Mouse (Mus musculus): ENCODE data around the gene Enc1. TPM values are rescaled to one million over a fixed set of nuclear protein-coding genes. Genes with fewer than 3 reads are reported as not detected.

Enc1 gene
- polyA plus RNA-seq, 1 experiment from 2014 or later: 82.4 TPM

DNA sequence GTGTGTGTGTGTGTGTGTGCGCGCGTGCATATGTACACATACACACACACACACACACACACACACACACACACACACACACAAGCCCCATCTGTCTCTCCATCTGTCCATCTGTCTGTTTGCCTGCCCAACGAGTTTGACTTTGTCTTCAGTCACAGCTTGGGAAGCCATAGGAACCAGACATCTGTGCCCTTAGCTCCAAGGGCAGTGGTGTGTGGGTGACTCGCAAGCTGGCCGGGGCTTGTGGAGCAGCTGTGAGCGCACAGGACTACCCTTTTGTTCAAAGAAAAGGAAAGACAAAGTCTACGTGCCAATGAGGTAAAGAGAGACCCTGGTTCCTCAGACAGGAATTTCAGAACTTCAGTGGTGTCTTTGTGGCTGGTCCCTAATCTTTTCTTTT lies 51.1 kb downstream of the Enc1 start:
- Histone ChIP-seq H3K4me2 (replicated peaks) (peak overlapping the region; percentile 30; the same call in 1 of the 2 replicates), H3K27me3 (ENCODE audit: control insufficient read depth, insufficient read depth, low read length) (no peaks in the 10 kb centered on the region), H3K4me3 (replicated peaks; ENCODE audit: low read length) (no peak overlapping the region), H3K4me1 (replicated peaks; ENCODE audit: control insufficient read depth, insufficient read depth, low read length) (peaks cover 20% of the 10 kb centered on the region; the same call in 1 of the 2 replicates), H3K9me3 (ENCODE audit: control insufficient read depth, low read length) (no peaks in the 10 kb centered on the region), H3K9ac (no peak overlapping the region), H3K36me3 (replicated peaks; ENCODE audit: control insufficient read depth, insufficient read depth) (no peaks in the 10 kb centered on the region), H3K27ac (no peak overlapping the region)
- ATAC-seq (ENCODE audit: low FRiP score): peak; percentile 70
- WGBS: 34% methylated on average over 8 of the region's 8 CpGs
- peak; percentile 65 for DNase-seq (ENCODE audit: low spot score)

DNA sequence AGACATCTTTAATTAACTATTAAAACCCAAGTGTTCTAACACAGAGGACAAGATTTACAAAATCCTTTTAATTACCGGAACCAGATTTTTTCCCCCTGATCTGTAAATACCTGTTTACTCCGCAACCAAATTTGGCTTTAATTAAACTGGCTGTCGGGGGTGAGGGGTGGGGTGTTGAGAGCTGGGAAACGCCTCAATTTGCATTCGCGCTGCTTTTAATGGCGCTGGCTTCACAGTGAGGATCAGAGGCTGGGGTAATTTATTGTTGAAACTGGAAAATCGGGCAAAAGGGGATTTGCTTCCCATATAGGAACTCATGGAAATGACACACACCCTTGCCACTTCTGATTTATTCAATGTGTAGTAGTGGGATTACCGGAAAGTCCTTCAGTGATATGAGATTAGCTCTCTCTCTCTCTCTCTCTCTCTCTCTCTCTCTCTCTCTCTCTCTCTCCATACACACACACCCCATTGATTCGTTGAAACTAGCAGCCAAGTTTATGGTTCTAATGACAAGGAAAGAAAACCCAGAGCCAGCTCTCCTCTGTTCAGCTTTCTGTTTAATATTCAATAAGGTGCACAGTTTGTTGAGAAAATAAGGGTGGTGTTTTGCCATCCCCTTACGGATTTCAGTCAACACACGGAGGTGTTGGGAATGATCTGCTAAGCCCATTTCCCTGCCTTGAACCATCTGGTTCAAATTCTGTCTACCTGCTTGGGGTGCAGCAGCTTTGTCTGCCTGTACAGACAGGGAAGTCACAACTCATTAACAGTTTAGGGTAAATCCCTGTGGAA lies 51.7 kb downstream of the Enc1 start:
- Histone ChIP-seq H3K36me3 (replicated peaks; ENCODE audit: control insufficient read depth, insufficient read depth) (no peaks in the 10 kb centered on the region), H3K4me2 (replicated peaks) (peak overlapping the region; percentile 30), H3K27me3 (ENCODE audit: control insufficient read depth, insufficient read depth, low read length) (no peaks in the 10 kb centered on the region), H3K9me3 (ENCODE audit: control insufficient read depth, low read length) (no peaks in the 10 kb centered on the region), H3K9ac (0 out of 2 replicates have a peak overlapping the region, but pooled peaks have one; percentile 0), H3K4me1 (replicated peaks; ENCODE audit: control insufficient read depth, insufficient read depth, low read length) (peaks cover 20% of the 10 kb centered on the region; the same call in 1 of the 2 replicates), H3K27ac (no peak overlapping the region; the same call in 1 of the 2 replicates), H3K4me3 (replicated peaks; ENCODE audit: low read length) (no peak overlapping the region)
- WGBS: 14% methylated on average over 12 of the region's 12 CpGs
- no peak for ATAC-seq (ENCODE audit: low FRiP score)
- peak; percentile 45 for DNase-seq (ENCODE audit: low spot score)

DNA sequence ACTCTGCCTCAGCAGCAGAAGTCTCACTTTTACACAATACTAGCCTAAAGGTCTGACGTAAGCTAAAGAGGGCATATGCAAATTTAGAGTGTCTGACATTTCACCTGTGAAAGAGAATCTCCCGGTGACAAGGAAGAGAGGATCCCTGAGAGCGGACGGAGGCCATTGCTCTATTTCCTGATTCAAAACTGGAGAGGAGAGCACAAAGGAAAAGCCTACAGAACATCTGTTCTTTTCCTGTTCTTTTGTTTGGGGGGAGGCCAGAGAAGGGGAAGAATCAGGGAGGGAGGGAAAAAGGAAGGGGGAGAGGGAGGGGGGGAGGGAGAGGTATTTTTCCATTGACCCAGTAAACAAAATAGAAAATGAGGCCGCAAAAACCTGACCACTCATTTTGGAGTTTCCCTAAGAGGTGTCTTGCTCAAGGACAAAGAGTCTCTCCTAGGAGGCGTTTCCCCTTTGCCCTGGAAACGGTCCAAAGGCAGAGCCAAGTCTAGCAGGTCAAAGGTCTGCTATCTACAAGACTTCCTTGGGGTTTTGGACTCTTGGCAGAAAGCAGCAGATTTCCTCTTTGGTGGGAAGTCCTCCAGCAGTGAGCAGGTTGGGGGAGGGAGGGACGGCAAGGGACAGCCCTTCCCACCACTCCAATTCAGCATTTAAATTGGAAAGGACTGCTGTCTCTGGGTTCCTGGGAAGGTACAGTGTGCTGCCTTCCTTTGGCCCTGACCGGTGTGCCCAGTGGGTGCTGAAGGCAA lies 54.4 kb downstream of the Enc1 start:
- Histone ChIP-seq H3K36me3 (replicated peaks; ENCODE audit: control insufficient read depth, insufficient read depth) (no peaks in the 10 kb centered on the region), H3K9me3 (ENCODE audit: control insufficient read depth, low read length) (no peaks in the 10 kb centered on the region), H3K4me2 (replicated peaks) (no peak overlapping the region), H3K4me1 (replicated peaks; ENCODE audit: control insufficient read depth, insufficient read depth, low read length) (peaks cover 20% of the 10 kb centered on the region; the same call in 1 of the 2 replicates), H3K27ac (no peak overlapping the region), H3K4me3 (replicated peaks; ENCODE audit: low read length) (no peak overlapping the region), H3K27me3 (ENCODE audit: control insufficient read depth, insufficient read depth, low read length) (no peaks in the 10 kb centered on the region), H3K9ac (no peak overlapping the region)
- no peak for DNase-seq (ENCODE audit: low spot score)
- 42% methylated on average over 9 of the region's 9 CpGs for WGBS
- no peak for ATAC-seq (ENCODE audit: low FRiP score)

DNA sequence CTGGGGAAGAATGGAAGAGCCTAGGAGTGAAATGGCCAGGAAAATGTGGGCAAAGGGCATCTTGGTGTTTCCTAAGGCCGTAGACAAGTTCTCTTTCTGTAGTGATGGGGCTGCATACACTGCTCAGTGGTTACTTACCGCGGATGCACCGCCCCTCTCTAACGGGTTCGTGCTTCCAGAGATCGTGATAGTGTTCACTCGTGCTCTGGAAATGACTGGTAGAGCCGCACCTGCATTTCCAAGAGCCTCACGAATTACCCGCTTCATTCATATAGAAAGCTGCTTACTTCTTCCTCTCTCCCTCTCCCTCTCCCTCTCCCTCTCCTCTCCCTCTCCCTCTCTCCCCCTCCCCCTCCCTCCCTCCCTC lies 54.9 kb downstream of the Enc1 start:
- Histone ChIP-seq H3K4me3 (replicated peaks; ENCODE audit: low read length) (no peak overlapping the region), H3K36me3 (replicated peaks; ENCODE audit: control insufficient read depth, insufficient read depth) (no peaks in the 10 kb centered on the region), H3K27me3 (ENCODE audit: control insufficient read depth, insufficient read depth, low read length) (no peaks in the 10 kb centered on the region), H3K4me2 (replicated peaks) (no peak overlapping the region), H3K9me3 (ENCODE audit: control insufficient read depth, low read length) (no peaks in the 10 kb centered on the region), H3K4me1 (replicated peaks; ENCODE audit: control insufficient read depth, insufficient read depth, low read length) (peaks cover 16% of the 10 kb centered on the region; the same call in 1 of the 2 replicates), H3K27ac (no peak overlapping the region), H3K9ac (no peak overlapping the region)
- ATAC-seq (ENCODE audit: low FRiP score) (no peak), DNase-seq (ENCODE audit: low spot score) (no peak)
- WGBS: 76% methylated on average over 11 of the region's 11 CpGs

DNA sequence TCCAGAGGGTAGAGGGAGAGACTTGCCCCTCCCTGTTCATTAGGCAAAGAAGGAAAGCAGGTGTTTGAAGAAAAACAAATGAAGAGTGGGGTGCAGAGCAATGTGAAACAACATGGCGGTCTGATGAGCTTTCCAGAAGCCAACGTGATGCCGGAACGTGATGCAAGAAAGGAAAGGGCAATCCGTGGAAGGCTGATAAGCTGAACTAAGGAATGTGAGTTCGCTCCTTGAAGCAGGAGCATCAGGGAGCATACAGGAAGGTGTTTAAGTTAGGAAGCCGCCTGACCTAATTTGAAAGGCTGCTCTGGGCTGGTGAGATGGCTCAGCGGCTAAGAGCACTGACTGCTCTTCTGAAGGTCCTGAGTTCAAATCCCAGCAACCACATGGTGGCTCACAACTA lies 55.4 kb downstream of the Enc1 start:
- Histone ChIP-seq H3K4me1 (replicated peaks; ENCODE audit: control insufficient read depth, insufficient read depth, low read length) (peaks cover 13% of the 10 kb centered on the region; the same call in 1 of the 2 replicates), H3K36me3 (replicated peaks; ENCODE audit: control insufficient read depth, insufficient read depth) (no peaks in the 10 kb centered on the region), H3K27me3 (ENCODE audit: control insufficient read depth, insufficient read depth, low read length) (no peaks in the 10 kb centered on the region), H3K9me3 (ENCODE audit: control insufficient read depth, low read length) (no peaks in the 10 kb centered on the region), H3K9ac (no peak overlapping the region), H3K4me2 (replicated peaks) (no peak overlapping the region), H3K27ac (no peak overlapping the region), H3K4me3 (replicated peaks; ENCODE audit: low read length) (no peak overlapping the region)
- ATAC-seq (ENCODE audit: low FRiP score): no peak
- DNase-seq (ENCODE audit: low spot score): no peak
- WGBS: 89% methylated on average over 8 of the region's 8 CpGs

DNA sequence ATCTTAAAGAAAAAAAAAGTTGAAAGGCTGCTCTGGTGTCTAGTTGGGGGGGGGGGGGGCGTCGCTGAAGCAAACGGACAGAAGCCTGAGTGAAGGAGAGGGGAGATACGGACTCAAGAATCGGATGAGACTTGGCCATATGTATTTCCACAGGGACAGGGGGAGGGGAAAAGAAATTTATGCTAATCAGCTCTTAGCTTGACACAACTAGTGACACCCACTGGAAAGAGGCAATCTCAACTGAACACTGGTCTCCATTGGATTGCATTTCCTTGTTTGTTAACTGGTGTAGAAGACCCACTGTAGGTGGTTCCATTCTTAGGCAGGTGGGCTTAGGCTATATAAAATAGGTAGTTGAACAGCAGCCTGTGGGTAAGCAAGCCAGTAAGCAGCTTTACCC lies 55.9 kb downstream of the Enc1 start:
- Histone ChIP-seq H3K4me1 (replicated peaks; ENCODE audit: control insufficient read depth, insufficient read depth, low read length) (peaks cover 8% of the 10 kb centered on the region; the same call in 1 of the 2 replicates), H3K9me3 (ENCODE audit: control insufficient read depth, low read length) (no peaks in the 10 kb centered on the region), H3K9ac (no peak overlapping the region), H3K36me3 (replicated peaks; ENCODE audit: control insufficient read depth, insufficient read depth) (no peaks in the 10 kb centered on the region), H3K27ac (no peak overlapping the region), H3K27me3 (ENCODE audit: control insufficient read depth, insufficient read depth, low read length) (no peaks in the 10 kb centered on the region), H3K4me3 (replicated peaks; ENCODE audit: low read length) (no peak overlapping the region), H3K4me2 (replicated peaks) (no peak overlapping the region)
- DNase-seq (ENCODE audit: low spot score) (no peak), ATAC-seq (ENCODE audit: low FRiP score) (no peak)
- 89% methylated on average over 5 of the region's 5 CpGs for WGBS

DNA sequence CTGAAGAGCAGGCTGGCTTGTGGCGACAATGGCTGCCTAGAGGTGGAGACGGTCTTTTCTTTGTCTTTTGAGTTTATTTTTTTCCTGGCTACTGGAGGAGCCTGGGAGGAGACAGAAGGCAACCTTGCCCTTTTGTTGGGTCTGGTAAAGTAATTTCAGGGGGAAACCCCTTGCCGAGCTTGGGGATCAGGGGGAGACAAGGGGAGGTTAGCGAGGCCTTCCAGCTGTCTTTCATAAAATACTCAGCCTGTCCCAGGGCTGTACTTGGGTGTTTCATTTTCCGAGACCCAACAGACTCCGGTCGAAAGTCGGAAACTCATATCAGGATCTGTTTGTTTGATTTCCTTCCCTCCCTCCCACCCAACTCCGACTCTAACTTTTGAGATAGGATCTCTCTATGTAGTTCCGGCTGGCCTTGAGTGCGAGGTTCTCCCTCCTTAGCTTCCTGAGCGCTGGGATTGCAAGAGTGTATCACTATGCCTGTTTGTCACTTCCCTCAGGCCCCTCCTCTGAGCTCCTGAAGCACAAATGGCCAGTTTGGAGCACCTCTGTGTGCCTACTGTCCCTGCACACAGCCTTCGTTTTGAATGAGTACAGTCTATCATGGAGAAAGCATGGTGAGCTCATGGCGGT lies 56.6 kb downstream of the Enc1 start:
- H3K9ac ChIP-seq: no peak overlapping the region
- no peaks in the 10 kb centered on the region for H3K36me3 ChIP-seq (replicated peaks; ENCODE audit: control insufficient read depth, insufficient read depth)
- no peak overlapping the region for H3K27ac ChIP-seq
- H3K9me3 ChIP-seq (ENCODE audit: control insufficient read depth, low read length): no peaks in the 10 kb centered on the region
- ATAC-seq (ENCODE audit: low FRiP score): no peak
- WGBS: 76% methylated on average over 14 of the region's 14 CpGs
- H3K4me1 ChIP-seq (replicated peaks; ENCODE audit: control insufficient read depth, insufficient read depth, low read length): peaks cover 2% of the 10 kb centered on the region; the same call in 1 of the 2 replicates
- no peak for DNase-seq (ENCODE audit: low spot score)
- H3K4me2 ChIP-seq (replicated peaks): no peak overlapping the region
- H3K4me3 ChIP-seq (replicated peaks; ENCODE audit: low read length): no peak overlapping the region
- no peaks in the 10 kb centered on the region for H3K27me3 ChIP-seq (ENCODE audit: control insufficient read depth, insufficient read depth, low read length)

DNA sequence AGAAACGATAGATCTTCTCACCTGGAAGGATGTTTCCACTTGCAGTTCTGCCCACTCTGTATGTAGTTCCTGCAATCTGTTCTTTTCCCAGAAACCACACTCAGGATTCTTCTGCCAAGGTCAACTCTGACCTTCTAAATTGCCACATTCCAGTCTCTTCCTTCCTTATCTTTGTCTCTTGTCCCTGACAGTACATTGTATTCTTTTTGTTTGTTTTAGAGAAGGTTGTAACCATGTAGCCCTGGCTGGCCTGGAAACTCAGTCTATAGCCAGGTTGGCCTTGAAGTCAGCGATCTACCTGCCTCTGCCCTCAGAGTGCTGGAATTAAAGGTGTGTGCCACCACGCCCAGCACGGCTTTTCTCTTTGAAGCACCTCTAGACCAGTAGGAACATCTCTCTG lies 58.0 kb downstream of the Enc1 start:
- Histone ChIP-seq H3K36me3 (replicated peaks; ENCODE audit: control insufficient read depth, insufficient read depth) (no peaks in the 10 kb centered on the region), H3K9me3 (ENCODE audit: control insufficient read depth, low read length) (no peaks in the 10 kb centered on the region)
- 93% methylated on average over 4 of the region's 4 CpGs for WGBS

More for the DNA sequence above, 58.0 kb downstream of the Enc1 start:
- no peaks in the 10 kb centered on the region for H3K27me3 ChIP-seq (ENCODE audit: control insufficient read depth, insufficient read depth, low read length)
- H3K4me3 ChIP-seq (replicated peaks; ENCODE audit: low read length): no peak overlapping the region
- ATAC-seq (ENCODE audit: low FRiP score) (no peak), DNase-seq (ENCODE audit: low spot score) (no peak)
- no peak overlapping the region for H3K4me2 ChIP-seq (replicated peaks)
- H3K9ac ChIP-seq: no peak overlapping the region
- H3K27ac ChIP-seq: no peak overlapping the region
- H3K4me1 ChIP-seq (replicated peaks; ENCODE audit: control insufficient read depth, insufficient read depth, low read length): no peaks in the 10 kb centered on the region
